Mouse (Mus musculus) monocyte, adult 5-6 weeks (primary cell): Measurements from ENCODE around the gene Hivep3. TPM values are rescaled to one million over a fixed set of nuclear protein-coding genes. Genes with fewer than 3 reads are reported as not detected.

Experiments used
- ATAC-seq: fragments of 153-309, 156-312 bp; replicated peaks from 2 replicates; pipeline ENCODE4 v1.8.0; 2017; ENCODE audit warnings: mild to moderate bottlenecking; ENCODE audit not compliant: low TSS enrichment, insufficient number of reproducible peaks, severe bottlenecking, poor library complexity, low FRiP score
- total RNA-seq: library from RNA; stranded (forward); fragments of 200-1000, 200-491, 200-594 nt; gene quantifications from 3 replicates; pipeline ENCODE4 v1.2.3, GENCODE M21; 2017

Gene Hivep3
- total RNA-seq, 1 experiment from 2014 or later = 3.1 TPM

DNA sequence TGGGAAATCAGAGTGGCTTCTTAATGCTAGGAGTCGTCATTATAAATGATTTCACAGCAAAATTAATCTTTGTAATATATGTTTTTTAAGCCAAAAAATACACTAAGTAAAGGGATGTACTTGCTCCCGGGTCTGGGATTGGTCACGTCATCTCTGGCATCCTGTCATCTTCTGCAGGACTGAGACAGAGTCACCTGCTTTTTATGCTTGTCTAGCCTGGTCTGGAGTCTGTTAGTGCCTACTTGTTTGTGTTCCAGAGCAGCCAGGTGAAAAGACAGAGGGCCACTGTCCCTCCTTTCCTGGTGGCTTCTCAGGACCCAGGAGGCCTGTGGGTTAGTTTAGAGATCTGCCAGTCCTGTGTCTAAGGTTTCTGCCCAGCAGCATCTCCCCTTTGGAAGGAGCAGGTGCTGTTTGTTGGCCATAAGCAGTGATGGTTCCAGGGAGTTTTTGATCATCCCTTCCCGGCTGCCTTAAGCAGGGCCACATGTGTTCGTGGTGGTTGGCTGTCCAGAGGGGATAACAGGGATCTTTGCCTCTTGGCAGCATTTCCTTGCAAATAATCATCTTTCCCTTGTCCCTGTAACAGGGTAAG, 245.8 kb downstream of the Hivep3 start:
- ATAC-seq = no peak

DNA sequence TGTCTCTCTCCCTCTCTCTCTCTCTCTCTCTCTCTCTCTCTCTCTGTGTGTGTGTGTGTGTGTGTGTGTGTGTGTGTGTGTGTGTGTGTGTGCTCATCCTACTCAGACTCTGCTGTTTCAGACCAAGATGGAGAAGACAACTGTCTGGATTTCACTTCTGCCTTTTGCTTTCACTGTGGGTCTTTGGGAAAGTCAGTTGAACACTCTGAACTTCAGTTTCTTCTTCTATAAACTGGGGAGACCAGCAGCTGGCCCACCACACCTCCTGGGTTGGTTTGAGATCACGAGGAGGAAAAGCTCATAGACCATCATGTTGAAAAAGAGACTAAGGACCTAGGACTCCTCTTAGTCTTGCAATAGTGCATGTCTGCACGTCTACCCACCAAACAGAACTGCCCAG, 246.3 kb downstream of the Hivep3 start:
- ATAC-seq = no peak

DNA sequence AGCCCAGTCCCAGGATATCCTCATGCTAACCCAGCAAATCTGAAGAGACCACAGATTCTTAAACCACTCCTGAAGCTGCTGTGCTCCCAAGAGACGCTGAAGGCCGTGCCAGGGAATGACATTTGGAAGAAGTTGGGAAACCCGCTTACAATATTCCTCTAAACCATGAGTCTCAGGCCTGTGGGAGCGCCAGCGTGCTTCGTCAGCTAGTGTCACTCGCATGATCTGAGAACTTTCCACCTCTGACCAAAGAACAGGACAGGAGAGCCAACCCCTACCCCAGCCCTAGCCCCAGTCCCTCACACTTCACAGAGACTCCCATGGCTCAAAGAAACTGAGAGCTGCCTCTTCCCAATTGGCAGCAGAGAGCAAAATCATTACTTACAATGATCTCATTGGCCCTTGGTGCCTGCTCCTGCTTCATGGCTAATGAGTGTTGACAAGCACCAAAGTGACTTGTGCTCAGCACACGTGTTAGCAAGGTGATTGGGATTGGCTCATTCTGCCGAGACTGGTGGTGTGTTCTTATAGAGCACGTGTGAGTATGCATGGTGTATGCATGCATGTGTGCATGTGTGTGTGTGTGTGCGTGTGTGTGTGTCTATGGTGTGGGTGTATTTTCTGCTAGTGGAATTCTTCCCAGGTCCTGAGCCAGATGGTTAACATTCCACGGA, 247.6 kb downstream of the Hivep3 start:
- ATAC-seq = no peak

DNA sequence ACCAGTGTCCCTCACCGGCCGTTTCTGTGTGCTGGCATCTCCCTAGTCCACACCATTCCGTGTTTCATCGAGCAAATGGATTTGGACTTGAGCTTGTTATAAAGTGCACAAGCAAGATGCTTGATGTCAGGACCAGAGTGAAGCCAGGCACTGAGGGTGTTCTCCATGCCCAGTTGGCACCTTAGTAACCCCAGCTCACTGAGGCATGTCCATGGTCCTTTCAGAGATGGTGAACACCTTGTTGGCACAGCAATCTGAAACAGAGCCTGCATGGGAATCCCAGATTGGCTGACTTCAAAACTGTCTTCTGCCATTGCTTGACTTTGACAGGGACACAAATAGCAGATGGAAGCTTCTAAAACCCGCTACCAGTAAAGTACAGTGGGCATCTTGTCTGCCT, 252.5 kb downstream of the Hivep3 start:
- no peak for ATAC-seq

DNA sequence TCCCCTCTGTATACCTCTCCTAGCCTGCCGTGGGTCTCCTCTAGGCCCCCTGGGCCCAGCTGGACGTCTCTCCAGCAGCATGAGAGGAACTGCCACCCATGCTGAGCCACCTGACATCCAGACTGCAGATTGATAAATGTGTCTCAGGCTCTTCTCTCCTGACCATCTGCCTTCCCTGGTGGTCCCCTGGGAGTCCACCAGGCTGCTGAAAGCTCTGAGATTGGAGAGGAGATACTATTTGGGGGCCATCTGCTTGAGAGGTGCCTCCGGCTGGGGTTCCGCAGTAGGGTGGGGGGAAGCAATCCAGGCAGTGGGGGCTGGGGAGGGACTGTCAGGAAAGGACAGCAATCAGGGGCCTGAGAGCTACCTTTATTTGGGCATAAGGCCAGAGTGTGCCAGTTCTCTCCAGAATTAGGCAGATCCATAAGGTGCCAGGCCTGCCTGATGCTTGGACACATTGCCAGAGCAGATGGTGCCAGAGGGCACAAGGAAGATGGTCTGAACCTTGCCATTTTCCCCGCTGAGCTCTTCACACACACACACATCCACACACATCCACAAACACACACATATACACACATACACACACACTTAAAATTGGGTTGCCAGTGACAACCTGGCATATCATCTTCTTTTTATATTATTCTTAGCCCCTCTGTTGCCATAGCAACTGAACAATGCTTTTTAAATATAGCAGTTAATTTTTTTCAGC, 253.2 kb downstream of the Hivep3 start:
- ATAC-seq = no peak

DNA sequence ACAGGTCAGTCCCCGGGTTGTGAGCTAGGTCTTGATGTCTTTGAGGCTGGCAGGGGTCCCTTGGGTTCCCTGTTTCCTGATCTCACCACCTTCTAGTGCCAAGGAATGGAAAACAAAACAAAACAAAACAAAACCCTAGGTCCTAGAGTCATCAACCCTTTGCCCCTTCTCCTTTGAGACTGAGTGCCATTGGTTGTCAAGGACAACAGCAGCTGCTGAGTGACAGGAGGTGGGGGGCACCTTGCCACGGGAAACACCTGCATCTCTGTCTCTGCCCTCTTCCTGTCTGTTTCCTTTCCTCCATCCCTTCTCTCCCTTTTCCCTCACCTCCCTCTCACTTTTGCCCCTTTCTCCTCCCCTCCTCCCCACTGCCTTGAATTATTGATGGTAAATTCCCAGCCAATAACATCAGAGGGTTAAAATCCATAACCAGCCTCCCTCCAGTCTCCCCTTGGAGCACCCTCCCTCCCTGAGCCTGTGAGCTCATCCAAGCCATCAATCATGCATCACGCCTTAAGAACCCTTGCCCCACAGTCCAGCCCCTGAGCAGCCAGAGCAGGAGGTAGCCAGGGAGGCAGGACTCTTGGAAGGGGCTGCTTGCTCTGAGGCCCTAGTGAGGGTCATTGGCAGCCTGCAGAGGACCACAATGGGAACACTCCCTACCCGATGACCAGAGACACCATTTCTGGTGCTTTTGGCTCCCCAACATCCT, 253.9 kb downstream of the Hivep3 start:
- no peak for ATAC-seq

DNA sequence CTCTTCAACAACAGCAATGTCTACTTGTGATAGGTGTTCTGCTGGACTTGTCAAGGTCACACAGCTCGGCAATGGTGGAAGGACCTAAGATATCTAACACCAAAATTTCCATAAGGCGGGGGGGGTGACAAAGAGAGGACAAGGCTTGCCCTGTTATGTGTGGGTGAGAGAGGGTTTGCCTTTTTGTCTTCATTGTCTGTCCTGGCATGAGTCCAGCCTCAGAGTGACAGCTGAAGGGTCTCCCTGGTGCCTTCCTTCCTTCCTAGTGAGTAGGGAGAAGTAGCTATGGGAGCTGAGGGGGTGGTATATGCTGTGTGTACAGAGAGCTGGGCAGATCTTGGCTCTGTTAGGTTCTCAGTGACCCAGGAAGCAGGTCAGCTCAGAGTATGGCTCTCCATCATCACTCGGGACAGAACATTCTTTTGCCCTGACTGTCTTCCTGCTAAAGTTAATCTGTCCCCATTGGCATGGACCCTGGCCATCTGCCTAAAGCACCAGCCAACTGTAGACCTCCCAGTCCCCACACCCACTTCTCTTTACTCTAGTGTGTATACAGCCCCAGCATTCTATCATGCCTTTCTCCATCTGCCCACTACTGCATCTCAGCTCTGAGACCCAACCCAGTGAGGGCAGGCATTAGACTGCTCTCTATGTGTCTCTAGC, 255.6 kb downstream of the Hivep3 start:
- no peak for ATAC-seq

DNA sequence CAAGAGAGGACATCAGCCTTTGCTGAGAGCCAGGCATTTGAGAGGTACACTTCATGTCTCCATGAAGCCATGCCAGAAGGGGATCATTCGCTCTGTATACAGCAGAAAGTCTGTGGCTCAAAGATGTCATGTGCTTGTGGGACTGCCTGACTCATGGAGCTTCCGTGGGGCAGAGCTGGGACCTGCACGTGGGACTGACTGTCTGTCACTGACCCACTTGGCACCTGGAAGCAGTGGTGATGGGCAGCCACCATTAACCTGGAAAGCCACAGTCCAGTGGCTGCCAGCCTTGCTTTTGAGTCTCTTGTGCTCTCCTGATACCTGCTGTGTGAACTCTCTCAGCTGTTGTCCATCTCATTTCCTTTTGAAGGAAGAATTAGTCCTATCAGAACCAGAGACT, 256.8 kb downstream of the Hivep3 start:
- ATAC-seq = no peak

DNA sequence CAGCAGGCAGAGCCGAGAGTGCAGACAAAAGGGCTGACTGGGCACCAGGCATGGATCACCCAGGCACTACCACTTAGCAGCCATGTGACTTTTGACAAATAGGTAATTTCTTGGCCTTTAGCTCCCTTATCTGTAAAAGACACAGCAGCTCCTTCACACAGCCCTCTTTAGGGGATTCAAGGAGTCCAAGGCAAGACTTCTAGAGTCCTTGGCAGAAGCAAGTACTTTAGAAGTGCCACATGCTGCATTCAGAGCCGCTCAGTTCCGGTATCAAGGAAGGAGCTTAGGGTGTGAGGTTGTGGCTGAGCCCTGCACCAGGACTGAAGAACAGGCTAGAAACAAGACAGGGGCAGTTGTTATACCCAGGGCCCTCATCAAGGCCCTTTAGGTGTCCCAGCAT, 257.3 kb downstream of the Hivep3 start:
- no peak for ATAC-seq

DNA sequence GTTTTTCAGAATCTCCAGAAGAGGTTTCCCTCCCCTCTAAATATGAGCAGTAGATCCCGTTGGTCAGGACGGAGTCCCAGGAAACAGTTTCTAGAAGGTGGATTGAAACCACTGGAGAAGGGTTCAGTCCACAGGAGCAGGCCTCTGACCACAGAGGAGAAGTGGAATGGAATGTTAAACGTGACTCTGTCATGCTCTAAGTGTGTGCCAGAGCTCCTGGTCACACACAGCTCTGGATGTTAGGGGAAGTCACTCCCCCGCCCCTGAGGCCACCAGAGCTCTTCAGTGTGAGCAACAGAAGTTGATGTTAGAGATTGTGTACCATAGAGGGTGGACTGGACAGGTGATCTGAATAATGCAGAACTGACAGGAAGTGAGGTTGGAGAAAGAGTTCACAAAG, 258.2 kb downstream of the Hivep3 start:
- ATAC-seq = no peak

- ATAC-seq = no peak
Measured at GRCm38 (mm10) chr4:119996377-119996776, 262.8 kb downstream of the Hivep3 start.

DNA sequence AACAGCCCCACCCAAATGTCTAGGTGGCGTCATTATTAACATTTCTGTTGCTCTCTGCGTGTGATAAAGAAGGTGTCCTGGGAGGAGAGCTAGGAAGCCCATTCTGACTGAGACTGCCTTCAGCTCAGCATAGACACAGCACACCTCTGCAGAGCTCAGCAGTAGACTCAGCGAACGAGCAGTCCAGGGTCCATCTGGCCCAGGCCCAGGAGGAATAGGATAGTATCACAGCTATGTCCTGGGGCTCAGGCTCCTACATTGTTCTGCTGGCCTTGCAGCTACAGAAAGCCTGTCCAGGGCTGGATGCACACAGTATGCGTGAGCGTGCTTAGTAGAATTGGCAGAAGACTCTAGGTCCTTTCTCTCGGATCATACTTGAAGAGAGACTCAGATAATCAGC, 263.8 kb downstream of the Hivep3 start:
- ATAC-seq = no peak

- no peak for ATAC-seq
Measured at GRCm38 (mm10) chr4:119998911-119999310, 265.3 kb downstream of the Hivep3 start.

DNA sequence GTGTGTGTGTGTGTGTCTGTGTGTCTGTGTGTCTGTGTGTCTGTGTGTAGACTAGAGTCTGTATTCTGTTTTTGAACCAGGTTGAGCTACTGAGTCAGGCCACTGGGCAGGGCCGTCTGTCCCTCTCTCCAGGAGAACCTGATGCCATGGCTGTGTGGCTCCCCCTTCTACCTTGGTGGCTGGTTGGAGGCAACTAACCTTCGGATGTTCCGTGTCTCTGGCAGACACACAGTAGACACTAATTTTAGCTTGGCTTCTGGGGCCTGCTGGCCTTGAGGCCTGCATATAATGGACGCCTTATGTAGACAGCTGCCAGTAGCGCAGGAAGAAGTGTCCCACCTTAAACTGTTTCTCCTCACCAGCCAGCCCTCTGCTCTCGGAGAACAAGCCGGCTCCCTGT, 267.3 kb downstream of the Hivep3 start:
- ATAC-seq = no peak

DNA sequence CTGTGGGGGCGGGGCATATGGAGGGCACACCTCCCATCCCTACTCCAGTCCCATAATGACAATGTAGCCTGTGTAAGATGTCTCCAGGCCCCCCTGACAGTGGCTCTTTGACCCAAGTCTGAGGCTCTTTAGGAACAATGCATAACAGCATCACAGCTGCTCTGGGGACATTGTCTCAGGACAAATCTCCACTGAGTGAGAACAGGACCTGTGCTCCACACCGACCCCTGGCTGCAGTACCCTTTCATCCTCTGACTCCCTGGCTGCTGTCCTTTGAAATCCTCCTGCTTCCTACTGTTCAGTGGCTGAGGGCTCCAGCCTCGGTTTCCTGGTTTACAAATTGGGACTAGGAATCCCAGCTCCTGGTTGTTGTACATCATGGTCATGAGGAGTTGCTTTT, 269.4 kb downstream of the Hivep3 start:
- ATAC-seq = no peak

DNA sequence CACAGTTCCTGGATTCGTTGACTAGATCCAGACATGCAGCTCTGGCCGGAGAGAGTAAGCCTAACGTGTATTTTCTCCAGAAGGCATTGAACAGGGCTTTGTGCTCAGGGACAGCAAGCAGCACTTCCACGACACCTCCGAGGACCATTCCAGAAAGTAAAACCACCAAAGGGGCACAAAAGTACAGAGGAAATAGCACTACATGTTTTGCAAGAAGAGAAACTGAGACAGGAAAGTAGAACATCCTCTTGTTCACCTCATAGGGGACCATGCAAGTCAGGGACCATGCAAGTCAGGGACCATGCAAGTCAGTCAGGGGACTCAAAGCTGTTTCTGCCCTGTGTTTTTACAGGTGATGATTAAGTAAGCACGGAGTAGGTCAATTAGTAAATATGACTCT, 272.5 kb downstream of the Hivep3 start:
- ATAC-seq = no peak

GRCm38 (mm10) chr4:120007889-120008288, 274.3 kb downstream of the Hivep3 start:
- ATAC-seq = no peak

GRCm38 (mm10) chr4:120009151-120009550, 275.6 kb downstream of the Hivep3 start:
- no peak for ATAC-seq

DNA sequence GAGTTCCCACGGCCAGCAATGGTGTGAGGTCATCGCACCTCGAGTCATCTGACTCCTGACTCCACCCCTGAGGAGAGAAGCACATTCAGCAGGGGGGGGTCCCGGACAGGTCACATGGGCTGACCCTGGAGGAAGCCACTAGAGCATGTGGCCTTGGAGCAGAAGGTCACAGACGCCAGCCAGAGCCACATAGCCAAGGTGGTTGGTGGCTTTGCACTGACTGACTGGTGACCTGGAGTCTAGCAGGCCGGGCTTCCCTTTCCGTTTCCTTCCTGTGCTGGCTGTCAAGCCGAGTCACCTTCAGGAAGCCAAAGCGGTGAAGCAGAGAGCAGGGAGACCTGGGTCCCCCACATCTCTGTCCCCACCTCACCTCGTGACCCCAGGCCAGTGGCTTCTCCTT, 278.2 kb downstream of the Hivep3 start:
- no peak for ATAC-seq
